Mouse (Mus musculus) heart, postnatal 0 days (tissue): Measurements from ENCODE around the gene Fam107b.

Experiments
- CTCF ChIP-seq: IDR thresholded peaks from 2 replicates; pipeline ENCODE4 v1.5.1; 2016; ENCODE audit warnings: antibody characterized with exemption, control low read depth, low read depth
- EP300 ChIP-seq: IDR thresholded peaks from 2 replicates; pipeline ENCODE4 v1.6.1; 2016; ENCODE audit warnings: antibody characterized with exemption, low read depth

GRCm38 (mm10) chr2:3721107-3721506 is 150.8 kb downstream of the Fam107b start:
- TF ChIP-seq CTCF (no peak), EP300 (no peak)
